Mouse (Mus musculus): ENCODE results near the gene Trabd2b.

DNA sequence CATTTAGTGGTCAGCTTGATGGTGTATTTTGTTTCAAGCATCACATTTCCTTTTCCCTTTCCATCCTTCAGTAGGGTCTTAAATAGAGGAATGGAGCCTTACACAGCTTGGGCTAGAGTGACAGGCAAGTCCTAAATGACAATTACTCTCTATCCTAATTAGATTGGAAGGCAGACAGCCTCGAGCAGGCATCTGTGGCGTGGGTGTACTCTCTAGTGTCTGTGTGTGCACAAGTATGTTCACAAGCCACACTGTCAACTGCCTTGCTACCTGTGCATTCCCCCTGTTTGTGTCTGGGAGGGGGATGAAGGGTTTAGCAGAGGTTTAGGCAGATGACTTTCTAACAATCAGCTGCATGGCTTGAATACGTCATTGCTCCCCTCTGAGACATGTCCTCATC, 6.7 kb upstream of the Trabd2b start:
- TF ChIP-seq POLR2A (IDR thresholded peaks at IDR 0.05; ENCODE audit: control insufficient read depth, low read depth, low read length) = no peak
- TF ChIP-seq CTCF (IDR thresholded peaks at IDR 0.05; ENCODE audit: control insufficient read depth, insufficient read depth, insufficient replicate concordance, low read depth, low read length) = no peak

Data from testis, adult 2 months (tissue).